Mouse (Mus musculus) midbrain, embryonic 12.5 days (tissue): Measurements from ENCODE around the gene Cldn10. TPM values are rescaled to one million over a fixed set of nuclear protein-coding genes. Genes with fewer than 3 reads are reported as not detected.
"Not testable (repeated sequence)": the region's sequence is repeated elsewhere in the genome, so short reads cannot be mapped to it uniquely, and the experiment has no call there.

ENCODE experiments used
- ATAC-seq: fragments of 200-750 bp; cut with Nextera tagmentation; 2 replicates; pipeline ENCODE4 v1.8.0; 2017; ENCODE audit warnings: low read depth, moderate TSS enrichment, moderate library complexity; ENCODE audit not compliant: low FRiP score
- H3K27ac ChIP-seq: fragments of 300-500 bp; sonication (generic); replicated peaks from 2 replicates; pipeline ENCODE4 v1.5.1; 2016; ENCODE audit warnings: mild to moderate bottlenecking
- H3K27me3 ChIP-seq: fragments of 300-500 bp; sonication (generic); 2 replicates; pipeline ENCODE4 v1.6.1; 2016; ENCODE audit warnings: mild to moderate bottlenecking
- H3K36me3 ChIP-seq: fragments of 300-500 bp; sonication (generic); 2 replicates; pipeline ENCODE4 v1.6.1; 2016
- H3K4me1 ChIP-seq: fragments of 300-500 bp; sonication (generic); 2 replicates; pipeline ENCODE4 v1.6.1; 2016
- H3K4me2 ChIP-seq: fragments of 300-500 bp; sonication (generic); replicated peaks from 2 replicates; pipeline ENCODE4 v1.6.1; 2016; ENCODE audit warnings: mild to moderate bottlenecking, moderate library complexity
- H3K4me3 ChIP-seq: fragments of 300-500 bp; sonication (generic); 2 replicates; pipeline ENCODE4 v1.5.1; 2016; ENCODE audit warnings: mild to moderate bottlenecking
- H3K9ac ChIP-seq: fragments of 300-500 bp; sonication (generic); replicated peaks from 2 replicates; pipeline ENCODE4 v1.6.1; 2016; ENCODE audit warnings: mild to moderate bottlenecking, moderate library complexity
- H3K9me3 ChIP-seq: fragments of 300-500 bp; sonication (generic); 2 replicates; pipeline ENCODE4 v1.6.1; 2016; ENCODE audit warnings: mild to moderate bottlenecking
- WGBS: fragments of 180-500 bp; shearing (Covaris S2); methylation state at CpG from one replicate; pipeline ENCODE4 v1.1.7; 2016; 5-methylcytosine and 5-hydroxymethylcytosine counted together
- polyA plus RNA-seq: library from polyadenylated mRNA; unstranded; fragments of >200 nt; fragmentation: Nextera tagmentation; extraction: Ambion mirVana; gene quantifications from 2 replicates; pipeline ENCODE4 v1.2.1, GENCODE M21; 2016

Cldn10 gene
- polyA plus RNA-seq, result 0.77 and 0.85 TPM in 2 replicates

DNA sequence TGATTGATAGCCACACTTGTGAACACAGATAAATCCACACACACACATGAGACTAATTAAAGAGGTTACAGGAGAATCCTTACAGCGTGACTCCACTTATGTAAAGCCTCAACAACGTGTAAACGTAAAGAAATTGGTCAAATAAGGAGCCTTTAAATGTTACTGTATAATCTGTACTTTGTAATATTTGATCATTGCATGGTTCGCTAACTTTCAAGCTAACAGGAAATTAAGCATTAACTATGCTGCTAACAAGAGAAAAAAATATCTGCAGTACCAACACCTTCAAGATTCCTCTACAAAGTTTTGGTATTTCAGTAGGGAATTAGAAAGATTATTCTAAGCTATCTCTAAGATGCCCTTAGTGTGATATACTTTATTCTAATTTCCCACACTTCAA, at the start of gene Cldn10:
TSS of gene Cldn10 (plus strand) at position 288 of the 400 bp plus-strand sequence.
- Histone ChIP-seq H3K4me3 (no peak within 1 kb of the TSS), H3K9me3 (no peaks in the 10 kb centered on the region), H3K27ac (no peak within 1 kb of the TSS), H3K36me3 (no peaks in the 10 kb centered on the region), H3K27me3 (no peaks in the 10 kb centered on the region), H3K4me1 (0 out of 2 replicates have a peak, but pooled peaks cover 3% of the 10 kb centered on the region), H3K4me2 (no peak within 1 kb of the TSS), H3K9ac (no peak within 1 kb of the TSS)
- ATAC-seq, result no peak
- WGBS, result 88% methylated on average over 4 of the region's 4 CpGs

GRCm38 (mm10) chr14:118741780-118742179, 45.9 kb upstream of the Cldn10 start:
- peaks cover 5% of the 10 kb centered on the region for H3K27me3 ChIP-seq

DNA sequence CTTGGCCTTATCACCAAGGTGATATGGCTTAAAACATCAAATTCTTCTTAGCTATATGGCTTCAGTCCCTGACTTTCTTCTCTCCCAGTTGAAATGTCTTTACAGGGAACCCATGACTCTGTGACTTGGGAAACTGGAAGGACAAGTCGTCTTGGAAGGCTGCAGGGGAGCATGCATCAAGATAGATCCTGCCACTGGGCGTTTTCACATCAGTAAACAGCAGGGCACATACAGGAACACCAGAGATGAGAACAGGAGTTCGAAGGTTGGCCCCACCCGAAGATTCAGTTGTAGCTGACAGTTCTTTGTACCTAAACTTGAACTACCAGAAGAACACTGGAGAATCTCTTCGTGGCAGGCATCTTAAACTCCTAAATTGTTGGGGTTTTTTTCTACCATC, 44.8 kb upstream of the Cldn10 start:
- no peaks in the 10 kb centered on the region for H3K36me3 ChIP-seq
- no peaks in the 10 kb centered on the region for H3K4me1 ChIP-seq
- peaks cover 5% of the 10 kb centered on the region for H3K27me3 ChIP-seq
- no peak for ATAC-seq
- H3K4me2 ChIP-seq, result no peak overlapping the region
- H3K9ac ChIP-seq, result no peak overlapping the region
- no peak overlapping the region for H3K27ac ChIP-seq
- peaks cover 4% of the 10 kb centered on the region; the same call in 1 of the 2 replicates for H3K9me3 ChIP-seq
- 80% methylated on average over 5 of the region's 5 CpGs for WGBS
- H3K4me3 ChIP-seq, result no peak overlapping the region

More at GRCm38 (mm10) chr14:118741780-118742179, 45.9 kb upstream of the Cldn10 start:
- Histone ChIP-seq H3K9ac (no peak overlapping the region), H3K4me1 (peaks cover 5% of the 10 kb centered on the region; the same call in 1 of the 2 replicates), H3K9me3 (peaks cover 4% of the 10 kb centered on the region; the same call in 1 of the 2 replicates), H3K27ac (no peak overlapping the region), H3K36me3 (no peaks in the 10 kb centered on the region), H3K4me2 (no peak overlapping the region), H3K4me3 (no peak overlapping the region)
- no peak for ATAC-seq

DNA sequence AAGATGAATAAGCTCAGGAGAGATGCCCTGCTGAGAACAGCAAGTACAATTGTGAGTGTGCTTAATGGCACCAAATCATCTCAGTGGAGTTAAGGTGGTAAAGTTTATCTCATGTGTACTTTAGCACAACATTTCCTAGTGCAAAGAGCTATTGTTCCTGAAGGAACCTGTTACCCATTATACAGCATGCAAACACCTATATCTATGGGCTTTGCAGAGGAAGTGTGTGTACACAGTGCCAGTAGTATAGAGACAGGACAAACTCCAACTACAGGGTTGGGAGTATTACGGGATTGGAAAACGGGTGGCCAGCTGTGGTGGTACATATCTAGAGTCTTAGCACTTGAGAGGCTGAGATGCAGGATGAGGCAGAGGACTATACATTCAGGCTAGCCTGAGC, 38.6 kb upstream of the Cldn10 start:
- Histone ChIP-seq H3K9me3 (no peaks in the 10 kb centered on the region), H3K36me3 (no peaks in the 10 kb centered on the region), H3K4me1 (no peaks in the 10 kb centered on the region), H3K27me3 (no peaks in the 10 kb centered on the region; the same call in 1 of the 2 replicates), H3K4me2 (no peak overlapping the region), H3K27ac (no peak overlapping the region), H3K9ac (no peak overlapping the region), H3K4me3 (no peak overlapping the region)
- no peak for ATAC-seq
- 94% methylated on average over 2 of the region's 2 CpGs for WGBS

DNA sequence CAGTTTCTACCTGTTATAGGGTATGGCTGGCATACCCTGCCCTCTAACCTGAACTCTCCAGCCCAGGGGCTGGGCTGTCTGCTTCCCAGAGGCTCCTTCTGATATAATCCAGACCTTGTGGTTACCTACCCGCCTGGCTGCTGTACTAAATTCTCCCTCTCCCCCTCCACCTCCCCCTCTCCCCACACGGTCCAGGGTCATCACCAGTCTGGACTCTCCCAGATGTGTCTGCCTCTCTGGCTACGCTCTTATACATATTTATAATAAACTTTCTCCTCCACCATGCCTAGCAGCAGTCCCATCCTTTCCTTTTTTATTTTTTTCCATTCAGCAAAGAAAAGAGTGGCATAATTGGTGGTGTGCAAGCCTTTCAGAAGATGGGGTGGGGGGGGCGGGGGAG, 38.0 kb upstream of the Cldn10 start:
- Histone ChIP-seq H3K9ac (no peak overlapping the region), H3K36me3 (no peaks in the 10 kb centered on the region), H3K27me3 (no peaks in the 10 kb centered on the region; the same call in 1 of the 2 replicates), H3K4me1 (no peaks in the 10 kb centered on the region), H3K4me3 (no peak overlapping the region), H3K4me2 (no peak overlapping the region), H3K9me3 (no peaks in the 10 kb centered on the region), H3K27ac (no peak overlapping the region)
- peak; percentile 41; the same call in 1 of the 2 replicates for ATAC-seq
- WGBS, result 43% methylated on average over 4 of the region's 4 CpGs

DNA sequence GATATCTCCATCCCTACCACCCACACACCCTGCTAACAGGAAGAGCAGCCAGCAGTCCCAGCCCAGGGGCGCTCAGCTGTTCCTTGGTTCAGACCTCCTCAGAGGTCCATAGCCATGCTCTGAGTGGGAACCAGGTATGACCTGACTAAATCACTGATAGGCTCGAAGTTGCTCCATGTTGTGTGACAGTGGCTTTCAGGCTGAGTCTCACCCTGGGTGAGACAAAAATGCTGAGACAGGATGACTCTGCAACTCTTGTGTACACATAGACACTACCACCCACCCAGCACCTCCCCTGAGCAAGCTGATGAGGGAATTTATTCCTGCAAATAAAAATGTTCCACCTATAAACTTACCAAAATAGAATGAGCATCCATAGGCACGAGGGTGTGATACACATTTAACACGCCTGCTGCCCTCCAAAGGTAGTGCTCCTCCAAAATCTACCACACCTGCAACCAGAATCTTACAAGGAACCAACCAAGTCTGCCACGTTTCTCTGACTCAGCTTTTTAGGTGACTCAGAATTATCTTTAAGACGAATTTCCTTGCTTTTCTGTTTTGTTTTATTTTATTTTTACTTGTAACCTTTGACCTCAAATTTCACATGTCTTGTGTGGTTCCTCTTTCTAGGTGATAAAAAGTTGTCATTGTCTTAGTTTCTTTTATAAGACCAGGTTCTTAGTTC, 37.1 kb upstream of the Cldn10 start:
- no peak for ATAC-seq
- H3K9ac ChIP-seq, result no peak overlapping the region
- H3K27ac ChIP-seq, result no peak overlapping the region
- WGBS, result 86% methylated on average over 6 of the region's 6 CpGs
- H3K27me3 ChIP-seq, result no peaks in the 10 kb centered on the region; the same call in 1 of the 2 replicates
- H3K4me3 ChIP-seq, result no peak overlapping the region
- no peaks in the 10 kb centered on the region for H3K9me3 ChIP-seq
- H3K4me1 ChIP-seq, result no peaks in the 10 kb centered on the region
- H3K36me3 ChIP-seq, result no peaks in the 10 kb centered on the region
- no peak overlapping the region for H3K4me2 ChIP-seq

- Histone ChIP-seq H3K4me1 (no peaks in the 10 kb centered on the region), H3K4me2 (no peak overlapping the region), H3K9me3 (no peaks in the 10 kb centered on the region), H3K4me3 (no peak overlapping the region), H3K27me3 (no peaks in the 10 kb centered on the region; the same call in 1 of the 2 replicates), H3K9ac (no peak overlapping the region), H3K27ac (no peak overlapping the region), H3K36me3 (no peaks in the 10 kb centered on the region)
- no peak for ATAC-seq
- 73% methylated on average over 8 of the region's 8 CpGs for WGBS
Measured at GRCm38 (mm10) chr14:118751193-118751753, 36.4 kb upstream of the Cldn10 start.

DNA sequence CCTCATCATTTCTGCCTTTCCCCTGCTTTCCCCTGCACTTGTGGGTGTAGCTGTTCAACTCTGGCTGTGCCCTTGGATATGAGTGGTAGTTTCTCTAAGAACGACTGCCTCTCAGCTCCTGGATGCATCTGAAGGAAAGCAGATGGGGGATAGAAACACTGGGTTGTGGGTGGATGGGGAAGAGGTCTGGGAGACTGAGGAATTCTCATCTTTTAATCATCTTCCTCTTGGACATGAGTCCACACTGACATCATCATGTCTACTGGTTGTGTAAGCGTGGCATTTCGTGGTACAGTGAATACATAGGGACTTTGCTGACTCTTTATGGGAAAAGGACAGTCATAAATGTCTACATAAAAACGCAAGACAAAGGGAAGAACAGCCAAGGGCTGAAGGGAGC, 31.7 kb upstream of the Cldn10 start:
- H3K4me3 ChIP-seq, result no peak overlapping the region
- H3K4me1 ChIP-seq, result no peaks in the 10 kb centered on the region
- ATAC-seq, result no peak
- H3K9ac ChIP-seq, result no peak overlapping the region
- 93% methylated on average over 4 of the region's 4 CpGs for WGBS
- no peak overlapping the region for H3K27ac ChIP-seq
- no peaks in the 10 kb centered on the region for H3K36me3 ChIP-seq
- no peak overlapping the region for H3K4me2 ChIP-seq
- no peaks in the 10 kb centered on the region for H3K9me3 ChIP-seq
- no peaks in the 10 kb centered on the region; the same call in 1 of the 2 replicates for H3K27me3 ChIP-seq

GRCm38 (mm10) chr14:118756566-118756965, 31.1 kb upstream of the Cldn10 start:
- H3K4me3 ChIP-seq, result no peak overlapping the region
- no peak overlapping the region for H3K9ac ChIP-seq
- H3K27ac ChIP-seq, result no peak overlapping the region
- H3K9me3 ChIP-seq, result no peaks in the 10 kb centered on the region
- H3K36me3 ChIP-seq, result no peaks in the 10 kb centered on the region
- WGBS, result 89% methylated on average over 3 of the region's 3 CpGs
- ATAC-seq, result no peak
- no peaks in the 10 kb centered on the region for H3K4me1 ChIP-seq
- H3K4me2 ChIP-seq, result no peak overlapping the region
- H3K27me3 ChIP-seq, result no peaks in the 10 kb centered on the region; the same call in 1 of the 2 replicates

DNA sequence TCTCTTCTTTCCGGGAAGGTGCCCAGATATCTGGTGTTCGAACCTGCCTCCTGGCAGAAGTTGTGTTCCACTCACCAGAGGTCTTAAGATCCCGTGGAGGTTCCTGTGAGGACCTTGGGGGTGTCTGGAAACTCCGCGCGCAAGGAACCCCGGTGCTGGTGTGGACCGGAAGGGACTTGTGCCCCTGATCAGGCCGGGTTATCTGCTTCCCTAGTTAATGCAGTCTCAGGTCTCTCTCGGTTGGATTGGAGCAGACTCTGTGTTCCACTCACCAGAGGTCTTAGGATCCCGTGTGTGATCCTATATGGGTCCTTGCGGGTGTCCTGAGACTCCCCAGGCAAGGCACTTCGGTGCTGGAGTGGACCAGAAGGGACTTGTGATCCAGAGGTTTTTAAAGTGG, 24.3 kb upstream of the Cldn10 start:
- not testable (repeated sequence) for H3K4me1 ChIP-seq, ATAC-seq, H3K27me3 ChIP-seq, H3K4me2 ChIP-seq, H3K4me3 ChIP-seq, H3K9ac ChIP-seq, H3K9me3 ChIP-seq, H3K27ac ChIP-seq, H3K36me3 ChIP-seq
- WGBS, result 93% methylated on average over 13 of the region's 13 CpGs

DNA sequence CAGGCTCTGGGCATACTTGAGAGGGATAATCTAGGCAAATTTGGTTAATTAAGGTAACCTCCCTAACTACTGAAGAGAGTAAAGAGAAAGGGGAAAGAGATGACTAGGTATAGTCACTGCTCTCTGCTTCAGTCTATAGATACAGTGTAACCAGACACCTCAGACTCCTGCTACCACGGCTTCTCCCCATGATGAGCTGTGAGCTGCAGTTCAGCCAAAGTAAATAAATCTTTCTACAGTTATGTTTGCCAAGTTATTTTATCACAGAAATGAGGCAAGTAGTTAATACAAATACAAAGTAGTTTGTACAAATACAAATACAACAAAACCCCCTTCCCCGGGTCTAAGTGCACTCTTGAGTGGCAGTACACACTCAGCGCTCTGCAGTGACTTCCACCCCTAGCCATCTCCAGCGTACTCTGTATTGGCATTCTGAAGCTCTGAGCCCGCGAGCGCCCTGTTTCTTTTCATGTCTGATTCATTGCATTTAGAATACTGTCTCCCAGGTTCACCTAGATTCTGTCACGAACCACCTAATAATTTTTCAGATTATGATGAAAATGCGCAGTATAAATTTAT, 23.7 kb upstream of the Cldn10 start:
- H3K4me1 ChIP-seq, result no peaks in the 10 kb centered on the region
- H3K4me2 ChIP-seq, result no peak overlapping the region
- H3K9me3 ChIP-seq, result no peaks in the 10 kb centered on the region
- H3K9ac ChIP-seq, result no peak overlapping the region
- no peak overlapping the region for H3K27ac ChIP-seq
- WGBS, result 84% methylated on average over 9 of the region's 9 CpGs
- H3K4me3 ChIP-seq, result no peak overlapping the region
- peaks cover 14% of the 10 kb centered on the region for H3K27me3 ChIP-seq
- no peaks in the 10 kb centered on the region for H3K36me3 ChIP-seq
- ATAC-seq, result no peak

DNA sequence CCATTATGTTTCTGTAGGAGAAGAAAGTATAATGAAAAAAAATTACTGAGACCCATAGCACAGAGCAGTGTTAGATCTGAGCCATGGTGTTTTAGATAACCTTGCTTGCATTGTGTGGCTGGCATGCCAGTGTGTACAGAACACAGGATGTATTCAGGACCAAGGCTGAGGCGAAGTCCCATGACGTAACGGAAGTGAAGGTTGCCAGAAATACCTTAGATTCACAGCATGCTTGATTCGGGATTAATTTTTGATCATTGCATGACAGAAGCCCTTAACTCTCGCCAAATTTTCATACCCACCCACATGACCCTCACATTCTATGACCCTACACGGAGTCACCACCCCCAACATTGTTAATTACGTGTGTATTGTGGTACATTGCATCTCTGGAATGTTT, 22.4 kb upstream of the Cldn10 start:
- ATAC-seq, result no peak
- peaks cover 20% of the 10 kb centered on the region for H3K27me3 ChIP-seq
- no peaks in the 10 kb centered on the region for H3K9me3 ChIP-seq
- H3K36me3 ChIP-seq, result no peaks in the 10 kb centered on the region
- H3K4me2 ChIP-seq, result no peak overlapping the region
- H3K4me3 ChIP-seq, result no peak overlapping the region
- WGBS, result 84% methylated on average over 7 of the region's 7 CpGs
- H3K27ac ChIP-seq, result no peak overlapping the region
- no peaks in the 10 kb centered on the region for H3K4me1 ChIP-seq
- H3K9ac ChIP-seq, result no peak overlapping the region
